Mouse (Mus musculus) retina, embryonic 14.5 days (tissue): ENCODE measurements around the gene Aagab.

Experiments used
- DNase-seq: peaks from one replicate; pipeline ENCODE4 v3.0.0-alpha.2; 2015; ENCODE audit warnings: low spot score

Gene Aagab

GRCm38 (mm10) chr9:63647581-63648519 is 45.4 kb downstream of the Aagab start:
- DNase-seq, result no peak

- DNase-seq, result no peak
Measured at GRCm38 (mm10) chr9:63648520-63648918, 46.1 kb downstream of the Aagab start.

GRCm38 (mm10) chr9:63649841-63650545 is 47.5 kb downstream of the Aagab start:
- peak; percentile 53 for DNase-seq

GRCm38 (mm10) chr9:63650905-63651304 is 48.4 kb downstream of the Aagab start:
- DNase-seq, result no peak

GRCm38 (mm10) chr9:63651594-63651993 is 49.1 kb downstream of the Aagab start:
- DNase-seq, result no peak

GRCm38 (mm10) chr9:63653666-63654065 is 51.2 kb downstream of the Aagab start:
- DNase-seq, result peak; percentile 43

GRCm38 (mm10) chr9:63654575-63654974 is 52.1 kb downstream of the Aagab start:
- no peak for DNase-seq

GRCm38 (mm10) chr9:63655092-63655491 is 52.6 kb downstream of the Aagab start:
- DNase-seq, result no peak

GRCm38 (mm10) chr9:63657167-63657566 is 54.7 kb downstream of the Aagab start:
- DNase-seq, result no peak

GRCm38 (mm10) chr9:63658436-63658835 is 56.0 kb downstream of the Aagab start:
- DNase-seq, result no peak

GRCm38 (mm10) chr9:63658970-63659371 is 56.5 kb downstream of the Aagab start:
- DNase-seq, result no peak

- DNase-seq, result no peak
Measured at GRCm38 (mm10) chr9:63660061-63660460, 57.6 kb downstream of the Aagab start.

- no peak for DNase-seq
Measured at GRCm38 (mm10) chr9:63660691-63661090, 58.2 kb downstream of the Aagab start.

- DNase-seq, result no peak
Measured at GRCm38 (mm10) chr9:63662759-63663158, 60.3 kb downstream of the Aagab start.

- DNase-seq, result no peak
Measured at GRCm38 (mm10) chr9:63663222-63663621, 60.8 kb downstream of the Aagab start.

GRCm38 (mm10) chr9:63664300-63664745 is 61.9 kb downstream of the Aagab start:
- no peak for DNase-seq

- DNase-seq, result peak; percentile 61
Measured at GRCm38 (mm10) chr9:63664792-63665646, 62.6 kb downstream of the Aagab start.

- DNase-seq, result no peak
Measured at GRCm38 (mm10) chr9:63666612-63667372, 64.3 kb downstream of the Aagab start.

GRCm38 (mm10) chr9:63667373-63667724 is 64.9 kb downstream of the Aagab start:
- DNase-seq, result no peak

GRCm38 (mm10) chr9:63668621-63669020 is 66.2 kb downstream of the Aagab start:
- peak; percentile 24 for DNase-seq

- DNase-seq, result no peak
Measured at GRCm38 (mm10) chr9:63669816-63670215, 67.4 kb downstream of the Aagab start.
